Mouse (Mus musculus): ENCODE results near the gene Lpp. TPM values are rescaled to one million over a fixed set of nuclear protein-coding genes. Genes with fewer than 3 reads are reported as not detected.

The Lpp gene
- total RNA-seq, 2 experiments from 2014 or later: 5.9 to 6.0 TPM

- DNase-seq (ENCODE audit: low spot score in 2 of 2): no peak
- intact Hi-C loops (cut with DNase I): no loop called here
Measured at GRCm38 (mm10) chr16:24641003-24641797, 247.9 kb downstream of the Lpp start.

DNA sequence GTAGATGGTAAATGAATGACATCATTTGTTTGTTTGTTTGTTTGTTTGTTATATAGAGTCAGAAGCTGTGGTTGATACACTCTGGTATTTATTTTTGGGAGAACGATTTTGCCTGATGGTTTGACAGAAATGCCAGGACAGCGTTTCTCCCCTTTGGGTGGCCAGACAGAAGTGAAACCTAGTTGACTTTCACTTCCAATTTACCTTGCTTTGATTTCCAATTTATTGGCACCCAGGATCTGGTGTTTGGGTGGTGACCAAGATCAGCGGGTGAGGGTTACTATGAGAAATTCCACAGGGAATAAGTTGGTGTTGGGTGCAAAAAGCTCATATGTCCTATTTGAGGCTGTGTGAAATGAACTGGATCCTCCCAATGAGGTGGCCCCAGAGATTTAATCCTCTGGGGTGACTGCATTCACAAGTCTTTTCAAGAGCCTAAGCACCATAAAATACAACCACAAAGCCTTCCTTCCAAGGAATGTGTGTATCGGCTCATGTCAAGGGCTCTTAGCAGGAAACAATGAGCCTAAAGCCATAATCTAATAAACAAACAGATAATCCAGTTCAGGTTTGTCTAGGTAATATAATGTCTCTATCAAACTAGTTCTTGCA, 249.8 kb downstream of the Lpp start:
- intact Hi-C loops (cut with DNase I): no loop called here

DNA sequence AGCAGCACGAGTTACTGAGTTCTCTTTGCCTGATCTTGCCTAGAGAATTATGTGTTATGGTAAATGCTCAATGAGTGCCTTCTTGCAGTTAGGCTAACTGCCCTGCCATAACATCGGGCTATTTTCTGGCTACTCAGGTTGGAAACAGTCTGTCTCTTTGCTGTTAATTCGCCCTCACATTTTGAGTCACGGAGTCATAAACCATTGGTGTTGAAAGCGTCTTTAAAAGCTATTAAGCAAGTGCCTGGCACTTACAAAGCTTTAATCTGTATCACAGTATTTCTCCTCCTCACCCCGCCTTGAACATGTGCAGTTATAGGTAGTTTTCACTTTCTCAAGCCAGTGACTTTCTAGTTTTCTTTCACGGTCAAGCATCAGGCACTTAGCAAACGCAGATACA, 250.8 kb downstream of the Lpp start:
- DNase-seq (ENCODE audit: low spot score in 2 of 2): no peak
- intact Hi-C loops (cut with DNase I): no loop called here

More for the DNA sequence above, 249.8 kb downstream of the Lpp start:
- no peak for DNase-seq (ENCODE audit: low spot score in 2 of 2)

DNA sequence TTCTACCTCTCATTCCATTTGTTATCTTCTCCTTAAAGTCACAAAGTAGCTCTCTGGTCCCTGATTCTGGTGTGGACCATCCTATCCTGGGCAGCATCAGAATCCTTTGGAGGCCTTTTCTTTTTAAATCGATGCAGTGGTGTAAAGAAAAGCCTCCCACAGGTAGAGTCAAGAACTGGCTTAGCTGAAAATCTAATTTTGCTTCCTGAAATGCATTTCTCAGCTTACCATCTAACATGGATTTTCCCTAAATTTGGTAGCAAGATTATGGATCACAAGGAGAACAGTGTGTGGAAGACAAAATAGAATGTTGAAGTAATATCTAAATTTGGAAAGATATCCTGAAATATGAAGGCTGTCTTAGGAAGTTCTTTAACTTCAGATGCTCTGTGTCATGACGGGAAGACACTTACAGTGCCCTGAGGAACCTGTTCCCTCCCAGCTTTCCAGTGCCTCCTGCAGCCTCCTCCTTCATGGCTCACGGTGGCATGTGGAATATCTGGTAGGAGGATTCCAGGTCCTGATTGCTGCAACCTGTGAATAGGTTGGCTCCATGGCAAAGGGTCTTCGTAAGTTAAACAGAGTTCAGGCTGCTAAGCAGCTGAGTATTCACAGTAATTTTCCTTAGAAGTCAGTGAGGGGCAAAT, 251.6 kb downstream of the Lpp start:
- intact Hi-C loops (cut with DNase I): no loop called here
- DNase-seq (ENCODE audit: low spot score in 2 of 2): no peak

DNA sequence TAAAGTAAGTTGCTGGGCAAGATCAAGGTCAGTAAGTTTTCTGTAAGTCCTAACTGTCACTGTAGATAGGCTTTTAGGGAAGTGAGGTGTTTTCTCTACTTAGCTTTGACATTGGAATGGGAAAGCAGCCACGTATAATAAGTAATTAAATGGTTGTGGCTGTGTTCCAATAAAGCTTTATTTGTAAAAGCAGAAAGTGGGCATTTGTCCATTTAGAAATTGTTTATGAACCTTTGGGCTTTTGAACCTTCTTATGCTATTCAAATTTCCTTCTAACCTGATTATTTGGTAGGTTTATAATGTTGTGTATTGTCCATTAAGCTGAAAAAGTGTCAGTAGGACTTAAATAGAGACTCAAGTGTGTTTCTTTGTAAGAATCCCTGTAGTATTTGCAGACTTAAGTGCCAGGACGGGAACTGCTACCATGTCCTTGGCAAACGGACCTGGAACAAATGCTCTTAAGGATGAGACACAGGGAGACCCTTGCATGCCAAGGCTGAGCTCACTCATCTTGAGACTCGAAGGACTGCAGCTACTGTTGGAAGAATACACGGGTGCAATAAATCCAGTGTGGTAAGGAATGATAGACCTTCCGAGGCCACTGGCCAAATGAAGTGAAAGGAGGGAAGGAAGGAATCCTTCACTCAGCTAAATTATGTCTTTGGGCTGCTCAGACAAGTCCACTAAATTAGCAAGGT, 252.7 kb downstream of the Lpp start:
- intact Hi-C loops (cut with DNase I): no loop called here
- DNase-seq (ENCODE audit: low spot score in 2 of 2): no peak

- DNase-seq (ENCODE audit: low spot score in 2 of 2): no peak
- intact Hi-C loops (cut with DNase I): no loop called here
Measured at GRCm38 (mm10) chr16:24651655-24652654, 258.6 kb downstream of the Lpp start.

DNA sequence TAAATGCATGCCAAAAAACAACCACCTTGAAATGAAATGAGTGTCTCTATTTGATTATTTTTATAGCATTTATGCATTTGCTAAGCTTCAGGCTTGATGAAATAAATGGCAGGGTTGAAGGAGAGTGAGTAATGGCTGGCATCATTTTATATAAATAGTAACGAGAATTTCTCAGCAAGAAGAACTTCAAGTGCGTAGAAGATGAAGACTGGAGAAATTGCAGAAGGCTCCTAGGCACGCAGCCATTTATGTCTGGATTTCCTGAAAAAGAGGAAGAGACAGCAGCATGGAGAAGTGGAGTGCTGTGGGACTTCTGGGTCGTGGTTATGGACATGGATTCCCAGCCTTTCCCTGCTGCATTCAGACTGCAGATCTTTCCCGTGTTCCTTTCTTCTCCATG, 259.7 kb downstream of the Lpp start:
- intact Hi-C loops (cut with DNase I): no loop called here
- peak; percentile 20 to 60 for DNase-seq (ENCODE audit: low spot score in 2 of 2)

- no peak for DNase-seq (ENCODE audit: low spot score in 2 of 2)
- intact Hi-C loops (cut with DNase I): no loop called here
Measured at GRCm38 (mm10) chr16:24655116-24655515, 261.8 kb downstream of the Lpp start.

GRCm38 (mm10) chr16:24656026-24656425, 262.7 kb downstream of the Lpp start:
- no peak for DNase-seq (ENCODE audit: low spot score in 2 of 2)
- intact Hi-C loops (cut with DNase I): no loop called here

- DNase-seq (ENCODE audit: low spot score in 2 of 2): peak in 1 of 2 experiments; percentile 55
Measured at GRCm38 (mm10) chr16:24656752-24657151, 263.4 kb downstream of the Lpp start.

GRCm38 (mm10) chr16:24659049-24659448, 265.7 kb downstream of the Lpp start:
- intact Hi-C loops (cut with DNase I): no loop called here

More at GRCm38 (mm10) chr16:24656752-24657151, 263.4 kb downstream of the Lpp start:
- intact Hi-C loops (cut with DNase I): no loop called here

GRCm38 (mm10) chr16:24664131-24664530, 270.8 kb downstream of the Lpp start:
- intact Hi-C loops (cut with DNase I): no loop called here

More at GRCm38 (mm10) chr16:24659049-24659448, 265.7 kb downstream of the Lpp start:
- DNase-seq (ENCODE audit: low spot score in 2 of 2): no peak

DNA sequence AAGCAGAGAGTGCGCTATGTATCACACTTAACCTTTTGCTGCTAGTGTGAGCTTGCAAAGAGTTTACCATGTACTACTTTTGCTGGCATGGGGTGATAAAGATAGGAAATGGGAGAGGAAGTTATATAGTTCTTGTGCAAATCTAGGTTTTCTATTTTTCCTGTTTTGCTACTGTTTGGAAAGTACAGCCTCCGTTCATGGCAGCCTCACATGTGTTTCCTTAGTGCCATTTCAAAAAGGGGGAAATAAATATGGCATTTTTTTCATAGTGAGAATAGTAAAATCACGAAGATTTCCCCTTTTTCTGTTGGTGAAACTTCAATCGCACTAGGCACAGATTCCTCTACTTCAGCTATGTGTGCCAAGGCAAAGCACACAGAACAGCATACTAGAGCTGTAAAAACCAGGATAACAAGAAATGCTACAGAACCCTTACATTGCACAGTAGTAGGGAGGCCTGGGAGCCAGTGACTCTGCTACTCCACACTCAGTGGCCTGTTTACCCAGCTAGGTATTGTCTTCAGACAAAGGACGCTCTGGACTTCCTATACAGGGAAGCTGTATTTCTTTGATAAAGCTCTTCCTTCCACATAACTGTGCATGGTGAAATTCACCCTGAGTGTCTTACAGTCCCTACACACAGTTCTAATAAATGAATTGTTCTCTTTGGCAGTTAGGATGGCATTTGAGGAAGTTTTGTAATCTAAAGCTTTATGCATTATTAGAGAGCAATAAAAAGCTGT, 276.6 kb downstream of the Lpp start:
- no peak for DNase-seq (ENCODE audit: low spot score in 2 of 2)
- intact Hi-C loops (cut with DNase I): no loop called here

More at GRCm38 (mm10) chr16:24664131-24664530, 270.8 kb downstream of the Lpp start:
- no peak for DNase-seq (ENCODE audit: low spot score in 2 of 2)

GRCm38 (mm10) chr16:24678942-24679341, 285.6 kb downstream of the Lpp start:
- no peak for DNase-seq (ENCODE audit: low spot score in 2 of 2)
- intact Hi-C loops (cut with DNase I): loop anchor here (5.0 kb wide), 1 partner anchor 558 kb away; no protein-coding TSS in a partner anchor

DNA sequence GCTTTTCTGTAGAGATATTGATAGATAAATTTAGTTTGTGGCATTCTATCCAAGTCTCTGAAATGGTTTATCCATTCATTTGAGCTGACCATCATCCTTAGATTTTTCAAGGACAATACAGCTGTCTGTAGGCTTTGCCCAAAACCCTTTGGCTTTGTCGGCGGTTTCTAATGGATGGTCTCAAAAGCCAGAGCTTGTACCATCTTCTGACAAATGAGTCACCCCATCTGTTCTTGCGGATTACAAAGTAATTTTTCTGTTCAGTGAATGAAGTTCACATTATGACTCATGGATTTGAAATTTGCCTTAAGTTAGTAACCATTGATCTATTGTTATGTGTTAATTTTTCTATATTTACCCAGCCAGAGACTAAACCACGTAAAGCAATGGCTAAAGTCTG, 301.8 kb downstream of the Lpp start:
- peak in 1 of 2 experiments; percentile 5 for DNase-seq (ENCODE audit: low spot score in 2 of 2)
- intact Hi-C loops (cut with DNase I): no loop called here

DNA sequence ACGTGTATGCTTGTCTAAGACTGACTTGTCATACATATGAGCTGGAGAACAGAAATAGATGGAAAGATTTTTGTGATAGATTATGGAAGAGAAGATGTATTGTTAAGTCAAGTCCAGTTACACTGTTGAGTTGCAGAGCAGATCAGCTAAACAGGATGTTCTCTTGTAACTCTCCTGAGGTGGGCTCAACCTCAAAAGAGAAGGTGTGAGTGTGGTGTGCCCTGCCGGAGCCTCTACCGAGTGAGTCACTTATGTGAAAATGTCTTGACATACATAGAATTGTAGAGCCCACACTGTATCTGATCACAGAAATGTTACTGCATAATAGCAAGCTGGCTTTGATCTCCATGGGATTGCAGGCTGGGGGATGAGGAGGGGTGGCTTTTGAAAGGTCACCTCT, 310.9 kb downstream of the Lpp start:
- intact Hi-C loops (cut with DNase I): no loop called here
- DNase-seq (ENCODE audit: low spot score in 2 of 2): no peak

DNA sequence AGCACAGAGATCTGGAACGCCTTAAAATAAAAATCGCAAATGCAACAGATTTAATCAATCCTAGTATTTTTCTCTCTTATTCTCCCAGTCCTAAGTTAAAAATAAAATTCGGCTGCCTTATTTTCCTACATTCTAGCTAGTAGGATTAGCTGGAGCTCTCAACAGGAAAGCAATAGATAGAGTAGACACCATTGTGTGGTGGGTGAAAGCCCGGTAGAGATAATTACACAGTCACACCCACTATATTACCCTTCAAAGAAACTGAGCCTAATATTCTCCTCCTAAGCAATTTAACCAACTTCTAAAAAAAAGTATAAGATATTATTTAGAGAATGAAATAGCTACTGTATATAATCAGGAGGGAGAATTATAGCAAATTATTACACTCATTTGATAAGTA, 330.3 kb downstream of the Lpp start:
- no peak for DNase-seq (ENCODE audit: low spot score in 2 of 2)
- intact Hi-C loops (cut with DNase I): no loop called here

GRCm38 (mm10) chr16:24732751-24733150, 339.4 kb downstream of the Lpp start:
- intact Hi-C loops (cut with DNase I): no loop called here
- DNase-seq (ENCODE audit: low spot score in 2 of 2): no peak
